In genomic region chr7:115415147-115415561, GRCm38 (mm10) we compare ENCODE assay signal across 15 mouse cellular contexts.
DNase-seq lines count a peak whose midpoint lies in the region; ATAC-seq and TF ChIP-seq lines count a peak whose summit lies in the region.
"Had no signal": no experiment of that assay in that cellular context is flagged by ENCODE, and none has a peak within 500 bp of the region (broad histone marks: within the 10 kb centered on the region; RNA-seq: fewer than 3 reads in every experiment).

No protein-coding gene starts in this region.

- H3K4me1 ChIP-seq in forebrain, embryonic 10.5 days: peaks cover 52% of the 10 kb centered on the region
- H3K4me1 ChIP-seq in forebrain, embryonic 15.5 days: peaks cover 10% of the 10 kb centered on the region
- H3K4me1 ChIP-seq in midbrain, embryonic 11.5 days (ENCODE audit: control insufficient read depth, insufficient read depth, low read length): peaks cover 5% of the 10 kb centered on the region; the same call in 1 of the 2 replicates
- H3K4me1 ChIP-seq in midbrain, postnatal 0 days (ENCODE audit: insufficient read depth, low read length): peaks cover 4% of the 10 kb centered on the region; the same call in 1 of the 2 replicates
- H3K4me1 ChIP-seq in limb, embryonic 12.5 days (replicated peaks): peaks cover 26% of the 10 kb centered on the region

- H3K9me3 ChIP-seq in forebrain, embryonic 10.5 days: no peaks in the 10 kb centered on the region
- no peaks in the 10 kb centered on the region for H3K9me3 ChIP-seq in forebrain, embryonic 15.5 days
- no peaks in the 10 kb centered on the region for H3K9me3 ChIP-seq in midbrain, embryonic 11.5 days (ENCODE audit: control insufficient read depth, low read length)
- H3K9me3 ChIP-seq in midbrain, postnatal 0 days (ENCODE audit: low read length): no peaks in the 10 kb centered on the region
- no peaks in the 10 kb centered on the region for H3K9me3 ChIP-seq in limb, embryonic 12.5 days
- H3K9me3 ChIP-seq: embryonic facial prominence, embryonic 13.5 days; heart, embryonic 15.5 days; stomach, embryonic 15.5 days had no signal

- TF ChIP-seq CTCF in midbrain, postnatal 0 days (IDR thresholded peaks at IDR 0.05): no peak

- no peaks in the 10 kb centered on the region for H3K27me3 ChIP-seq in forebrain, embryonic 10.5 days (ENCODE audit: poor library complexity, severe bottlenecking)
- H3K27me3 ChIP-seq in forebrain, embryonic 15.5 days: no peaks in the 10 kb centered on the region
- H3K27me3 ChIP-seq in midbrain, embryonic 11.5 days (ENCODE audit: control insufficient read depth, insufficient read depth, low read length): no peaks in the 10 kb centered on the region
- H3K27me3 ChIP-seq in midbrain, postnatal 0 days (ENCODE audit: insufficient read depth, low read length): no peaks in the 10 kb centered on the region
- peaks cover 17% of the 10 kb centered on the region for H3K27me3 ChIP-seq in limb, embryonic 12.5 days
- H3K27me3 ChIP-seq: heart, embryonic 15.5 days; stomach, embryonic 15.5 days had no signal

- H3K4me2 ChIP-seq in forebrain, embryonic 15.5 days (replicated peaks): no peak overlapping the region
- no peak overlapping the region for H3K4me2 ChIP-seq in midbrain, embryonic 11.5 days
- no peak overlapping the region for H3K4me2 ChIP-seq in midbrain, postnatal 0 days (ENCODE audit: low read depth, low read length, poor library complexity, severe bottlenecking)
- H3K4me2 ChIP-seq in limb, embryonic 12.5 days: no peak overlapping the region
- H3K4me2 ChIP-seq: embryonic facial prominence, embryonic 13.5 days; heart, embryonic 15.5 days; liver, embryonic 11.5 days; stomach, embryonic 15.5 days had no signal

- H3K4me3 ChIP-seq in forebrain, embryonic 10.5 days: no peak overlapping the region
- no peak overlapping the region for H3K4me3 ChIP-seq in forebrain, embryonic 15.5 days
- no peak overlapping the region for H3K4me3 ChIP-seq in midbrain, embryonic 11.5 days (ENCODE audit: low read depth, low read length)
- no peak overlapping the region for H3K4me3 ChIP-seq in midbrain, postnatal 0 days (ENCODE audit: low read depth, low read length)
- H3K4me3 ChIP-seq in limb, embryonic 12.5 days (replicated peaks): no peak overlapping the region
- H3K4me3 ChIP-seq: embryonic facial prominence, embryonic 13.5 days; heart, embryonic 15.5 days; stomach, embryonic 15.5 days had no signal

- H3K36me3 ChIP-seq in forebrain, embryonic 10.5 days (replicated peaks): no peaks in the 10 kb centered on the region
- H3K36me3 ChIP-seq in forebrain, embryonic 15.5 days: no peaks in the 10 kb centered on the region
- H3K36me3 ChIP-seq in midbrain, embryonic 11.5 days (ENCODE audit: control insufficient read depth, insufficient read depth, low read length): no peaks in the 10 kb centered on the region
- no peaks in the 10 kb centered on the region for H3K36me3 ChIP-seq in midbrain, postnatal 0 days (ENCODE audit: insufficient read depth, low read length)
- H3K36me3 ChIP-seq in limb, embryonic 12.5 days: no peaks in the 10 kb centered on the region
- H3K36me3 ChIP-seq: embryonic facial prominence, embryonic 13.5 days; heart, embryonic 15.5 days; stomach, embryonic 15.5 days had no signal

- H3K27ac ChIP-seq in forebrain, embryonic 10.5 days: peak overlapping the region; percentile 77
- H3K27ac ChIP-seq in forebrain, embryonic 15.5 days (replicated peaks): no peak overlapping the region
- H3K27ac ChIP-seq in midbrain, embryonic 11.5 days (ENCODE audit: low read depth, low read length): no peak overlapping the region
- H3K27ac ChIP-seq in midbrain, postnatal 0 days (ENCODE audit: low read depth, low read length): no peak overlapping the region
- H3K27ac ChIP-seq in limb, embryonic 12.5 days: 0 out of 2 replicates have a peak overlapping the region, but pooled peaks have one; percentile 31
- H3K27ac ChIP-seq: embryonic facial prominence, embryonic 13.5 days; heart, embryonic 15.5 days; stomach, embryonic 15.5 days had no signal

- no peak overlapping the region for H3K9ac ChIP-seq in forebrain, embryonic 15.5 days (replicated peaks)
- H3K9ac ChIP-seq in midbrain, embryonic 11.5 days (ENCODE audit: low read length): no peak overlapping the region
- H3K9ac ChIP-seq in midbrain, postnatal 0 days (replicated peaks; ENCODE audit: low read length, poor library complexity, severe bottlenecking): no peak overlapping the region
- H3K9ac ChIP-seq in limb, embryonic 12.5 days (replicated peaks): no peak overlapping the region
- H3K9ac ChIP-seq: embryonic facial prominence, embryonic 13.5 days; heart, embryonic 15.5 days; stomach, embryonic 15.5 days had no signal

- no peak for ATAC-seq in forebrain, embryonic 15.5 days (replicated peaks)
- peak; percentile 54 for ATAC-seq in midbrain, embryonic 11.5 days (ENCODE audit: low FRiP score)
- no peak for ATAC-seq in midbrain, postnatal 0 days (ENCODE audit: low FRiP score)
- no peak for ATAC-seq in limb, embryonic 12.5 days (ENCODE audit: insufficient number of reproducible peaks, insufficient read depth, low FRiP score, low TSS enrichment, low read depth)

- DNase-seq in forebrain, embryonic 10.5 days (ENCODE audit: extremely low spot score, low spot score): peak; percentile 73
- no peak for DNase-seq in midbrain, embryonic 11.5 days (ENCODE audit: low spot score, missing footprints)
- no peak for DNase-seq in midbrain, postnatal 0 days (ENCODE audit: low spot score)
- no peak for DNase-seq in left cerebral cortex, adult 18-20 months (ENCODE audit: low spot score in 2 of 2)
- DNase-seq in thymus, postnatal 25 days: no peak
- DNase-seq in cerebellum, postnatal 10 days: no peak
- DNase-seq: kidney, adult 2 months; lung, postnatal 36 days; thymus, postnatal 4 days had no signal

- WGBS in forebrain, embryonic 10.5 days: 6% methylated on average over 5 of the region's 5 CpGs
- WGBS in forebrain, embryonic 15.5 days: 5% methylated on average over 5 of the region's 5 CpGs
- WGBS in midbrain, embryonic 11.5 days: 24% methylated on average over 5 of the region's 5 CpGs
- 29% methylated on average over 5 of the region's 5 CpGs for WGBS in midbrain, postnatal 0 days
- WGBS in limb, embryonic 12.5 days: 8% methylated on average over 5 of the region's 5 CpGs

Comparison
In these comparisons a context has a peak if more than half of its experiments do, and no peak if none do; other contexts are left out.
1. H3K27ac ChIP-seq: peak in forebrain, embryonic 10.5 days (single experiment) and limb, embryonic 12.5 days (single experiment); none in forebrain, embryonic 15.5 days (single experiment), midbrain, embryonic 11.5 days (single experiment) and midbrain, postnatal 0 days (single experiment).